Mouse (Mus musculus) mammary gland, adult 2 months (tissue): ENCODE data around the gene Sh2d1b1. TPM values are rescaled to one million over a fixed set of nuclear protein-coding genes. Genes with fewer than 3 reads are reported as not detected.

Experiments
- polyA plus RNA-seq: library from polyadenylated mRNA; depleted of rRNA; stranded (reverse); fragments of >200 nt; gene quantifications from 2 replicates; pipeline ENCODE4 v1.2.3, GENCODE M21; 2012; ENCODE audit warnings: low replicate concordance; rRNA removed

Sh2d1b1 gene
- 0.38 and 0.92 TPM in 2 replicates for polyA plus RNA-seq

DNA sequence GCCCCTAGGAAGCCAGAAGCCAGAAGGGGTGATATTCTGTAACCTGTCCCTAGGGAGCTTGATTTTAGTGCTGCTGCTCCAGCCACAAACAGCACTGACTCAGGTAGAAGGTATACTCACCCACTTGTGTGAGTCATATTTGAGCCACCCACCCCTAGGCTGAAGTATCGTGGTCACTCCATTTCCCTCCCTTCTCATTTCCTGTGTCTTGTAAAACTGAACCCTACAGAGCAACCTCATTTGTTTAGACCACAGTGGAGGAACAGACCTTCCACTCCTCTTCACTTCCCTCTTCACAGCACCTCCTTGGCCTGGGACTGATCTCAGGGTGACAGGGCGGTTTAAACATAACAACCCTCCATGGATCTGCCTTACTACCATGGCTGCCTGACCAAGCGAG is at the start of gene Sh2d1b1:
Sh2d1b1 (plus strand) TSS at position 305 of the 400 bp plus-strand sequence.

DNA sequence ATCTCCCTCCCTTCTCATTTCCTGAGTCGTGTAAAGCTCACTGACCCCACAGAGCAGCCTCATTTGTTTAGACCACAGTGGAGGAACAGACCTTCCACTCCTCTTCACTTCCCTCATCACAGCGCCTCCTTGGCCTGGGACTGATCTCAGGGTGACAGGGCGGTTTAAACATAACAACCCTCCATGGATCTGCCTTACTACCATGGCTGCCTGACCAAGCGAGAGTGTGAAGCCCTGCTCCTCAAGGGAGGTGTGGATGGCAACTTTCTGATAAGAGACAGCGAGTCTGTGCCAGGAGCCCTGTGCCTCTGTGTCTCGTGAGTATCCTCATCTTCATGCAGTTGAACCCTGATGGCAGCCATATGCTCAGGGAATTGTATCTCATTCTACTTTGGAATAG is 44.4 kb upstream of the Sh2d1b1 start, which contains the start of gene Sh2d1b2:
Sh2d1b2 (plus strand) TSS at position 62 of the 400 bp plus-strand sequence.

DNA sequence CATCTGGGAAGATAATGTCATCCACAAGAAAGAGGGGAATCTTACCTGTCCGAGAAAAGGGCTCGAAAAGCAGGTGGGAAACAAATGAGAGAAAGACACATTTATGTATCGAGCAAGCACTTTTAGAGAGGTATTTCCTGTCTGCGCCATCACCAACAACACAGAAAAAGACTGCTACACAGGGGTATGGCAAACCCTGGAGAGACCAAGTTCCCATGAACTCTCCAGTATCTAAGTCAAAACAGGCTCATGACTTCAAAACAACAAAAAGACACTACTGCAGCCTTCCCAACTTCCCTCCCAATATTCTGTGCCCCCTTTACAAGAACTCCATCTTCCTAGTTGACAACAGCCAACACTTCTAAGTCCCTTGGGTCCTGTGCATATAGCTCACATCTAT is 29.1 kb downstream of the Sh2d1b1 start, which contains the start of gene Gm7694:
Gm7694 (minus strand) TSS at position 101 of the 400 bp plus-strand sequence.

DNA sequence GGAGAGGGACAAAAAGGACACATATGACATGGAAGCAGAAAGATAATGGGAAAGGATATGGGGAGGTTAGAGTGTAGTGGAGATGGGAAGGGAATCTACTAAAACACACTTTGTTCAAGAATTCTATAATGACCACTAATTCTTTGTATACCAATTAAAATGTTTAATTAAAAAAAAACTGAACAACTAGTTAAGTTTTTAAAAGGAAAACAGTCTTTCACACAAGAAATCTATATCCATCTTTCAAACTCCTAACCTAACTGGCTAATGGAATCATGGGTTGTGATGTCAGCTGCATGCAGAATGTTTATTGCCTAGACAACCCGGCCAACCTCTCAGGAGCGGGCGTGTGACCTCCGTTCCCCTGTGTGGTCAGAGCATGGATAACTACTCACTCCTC is 31.4 kb downstream of the Sh2d1b1 start, which contains the start of gene Spata46:
Spata46 (plus strand) TSS at position 301 of the 400 bp plus-strand sequence.

Other genes starting within 250 kb of the Sh2d1b1 start
- 25.5 and 49.9 TPM in 2 replicates for gene Ddr2, start 166.6 kb upstream of the Sh2d1b1 start, polyA plus RNA-seq
- gene Uap1, start 102.4 kb upstream of the Sh2d1b1 start, polyA plus RNA-seq = 16.1 and 28.1 TPM in 2 replicates
- 9.7 and 16.4 TPM in 2 replicates for gene Uhmk1, start 61.9 kb upstream of the Sh2d1b1 start, polyA plus RNA-seq
- not detected in 2 replicates for gene Sh2d1b2, start 44.6 kb upstream of the Sh2d1b1 start, polyA plus RNA-seq
- 5.4 and 7.5 TPM in 2 replicates for gene Gm7694, start 29.0 kb downstream of the Sh2d1b1 start, polyA plus RNA-seq
- not detected in 2 replicates for gene Spata46, start 31.5 kb downstream of the Sh2d1b1 start, polyA plus RNA-seq